Comparison of ENCODE assay signal across 27 mouse cellular contexts in genomic region chrX:52972680-52973079, GRCm38 (mm10). TPM values are rescaled to one million over a fixed set of nuclear protein-coding genes. Genes with fewer than 3 reads are reported as not detected.
DNase-seq lines count a peak whose midpoint lies in the region; ATAC-seq and TF ChIP-seq lines count a peak whose summit lies in the region.
"Had no signal": no experiment of that assay in that cellular context is flagged by ENCODE, and none has a peak within 500 bp of the region (broad histone marks: within the 10 kb centered on the region; RNA-seq: fewer than 3 reads in every experiment).

No protein-coding gene starts in this region.

- no peaks in the 10 kb centered on the region for H3K36me3 ChIP-seq in heart, embryonic 16.5 days (ENCODE audit: control insufficient read depth, insufficient read depth)
- H3K36me3 ChIP-seq in C2C12 (ENCODE audit: control insufficient read depth, insufficient read depth): no peaks in the 10 kb centered on the region
- H3K36me3 ChIP-seq in liver, embryonic 16.5 days (ENCODE audit: control insufficient read depth, insufficient read depth): no peaks in the 10 kb centered on the region
- H3K36me3 ChIP-seq in hindbrain, embryonic 13.5 days: no peaks in the 10 kb centered on the region
- H3K36me3 ChIP-seq: embryonic facial prominence, embryonic 13.5 days; heart, embryonic 10.5 days; heart, embryonic 15.5 days; hindbrain, embryonic 12.5 days had no signal

- intact Hi-C loops in heart, postnatal 36 days (cut with DNase I): no loop called here

- no peak for ATAC-seq in heart, embryonic 16.5 days (replicated peaks; ENCODE audit: extremely low read depth, insufficient read depth, low FRiP score)
- no peak for ATAC-seq in liver, embryonic 16.5 days (ENCODE audit: low read depth)
- no peak for ATAC-seq in hindbrain, embryonic 13.5 days (ENCODE audit: low FRiP score)
- ATAC-seq: activated CD4-positive, CD25-positive, alpha-beta regulatory T cell, adult 4 months; forebrain, embryonic 13.5 days; forebrain, postnatal 0 days; hindbrain, postnatal 0 days; Patski had no signal

- H3K4me3 ChIP-seq in heart, embryonic 16.5 days (ENCODE audit: low read length): no peak overlapping the region
- H3K4me3 ChIP-seq in C2C12 (ENCODE audit: insufficient read depth, poor library complexity, severe bottlenecking): no peak overlapping the region
- no peak overlapping the region for H3K4me3 ChIP-seq in liver, embryonic 16.5 days (ENCODE audit: low read depth, low read length)
- no peak overlapping the region for H3K4me3 ChIP-seq in hindbrain, embryonic 13.5 days
- H3K4me3 ChIP-seq: embryonic facial prominence, embryonic 13.5 days; forebrain, embryonic 13.5 days; gastrocnemius, adult 2 months; heart, embryonic 10.5 days; heart, embryonic 15.5 days; hindbrain, embryonic 12.5 days had no signal

- 87% methylated on average over 1 of the region's 1 CpGs for WGBS in heart, embryonic 16.5 days
- WGBS in liver, embryonic 16.5 days (ENCODE audit: insufficient replicate concordance): 86% methylated on average over 1 of the region's 1 CpGs
- 100% methylated on average over 1 of the region's 1 CpGs for WGBS in hindbrain, embryonic 13.5 days

- no peak overlapping the region for H3K4me2 ChIP-seq in heart, embryonic 16.5 days (ENCODE audit: low read depth, low read length)
- no peak overlapping the region for H3K4me2 ChIP-seq in liver, embryonic 16.5 days (ENCODE audit: low read depth, low read length)
- H3K4me2 ChIP-seq in hindbrain, embryonic 13.5 days: no peak overlapping the region
- H3K4me2 ChIP-seq: embryonic facial prominence, embryonic 13.5 days; forebrain, embryonic 13.5 days; heart, embryonic 15.5 days; hindbrain, embryonic 12.5 days had no signal

- no peak overlapping the region for H3K9ac ChIP-seq in heart, embryonic 16.5 days (ENCODE audit: low read length)
- H3K9ac ChIP-seq in liver, embryonic 16.5 days (ENCODE audit: low read depth, low read length): no peak overlapping the region
- H3K9ac ChIP-seq in hindbrain, embryonic 13.5 days: no peak overlapping the region
- H3K9ac ChIP-seq: embryonic facial prominence, embryonic 13.5 days; forebrain, embryonic 13.5 days; forebrain, postnatal 0 days; heart, embryonic 15.5 days; hindbrain, embryonic 12.5 days had no signal

- DNase-seq in heart, postnatal 36 days: no peak
- DNase-seq in 3134 (ENCODE audit: extremely low read depth, insufficient read length, low spot score) (peak; percentile 6), adipocyte (ENCODE audit: low spot score) (no peak)
- DNase-seq in frontal cortex, postnatal 10 days (ENCODE audit: low spot score in 2 of 2): no peak
- DNase-seq: adrenal gland, adult 2 months; adrenal gland, postnatal 25 days; B cell, adult 2 months; cerebellum, adult 18-20 months; cerebellum, adult 9-11 months; cerebellum, postnatal 36 days; forebrain, postnatal 0 days; gastrocnemius, adult 2 months; gastrocnemius, postnatal 25 days; heart, adult 18-20 months; heart, postnatal 4 days had no signal

- no peaks in the 10 kb centered on the region for H3K9me3 ChIP-seq in heart, embryonic 16.5 days (replicated peaks; ENCODE audit: control insufficient read depth, low read length)
- H3K9me3 ChIP-seq in liver, embryonic 16.5 days (replicated peaks; ENCODE audit: control insufficient read depth, low read length): no peaks in the 10 kb centered on the region
- H3K9me3 ChIP-seq in hindbrain, embryonic 13.5 days: no peaks in the 10 kb centered on the region
- H3K9me3 ChIP-seq: embryonic facial prominence, embryonic 13.5 days; forebrain, embryonic 13.5 days; heart, embryonic 10.5 days; heart, embryonic 15.5 days; hindbrain, embryonic 12.5 days had no signal

- peaks cover 8% of the 10 kb centered on the region for H3K4me1 ChIP-seq in heart, embryonic 16.5 days (ENCODE audit: control insufficient read depth, insufficient read depth, low read length)
- H3K4me1 ChIP-seq in liver, embryonic 16.5 days (ENCODE audit: control insufficient read depth, low read depth, low read length): peaks cover 19% of the 10 kb centered on the region
- no peaks in the 10 kb centered on the region for H3K4me1 ChIP-seq in hindbrain, embryonic 13.5 days (replicated peaks)
- H3K4me1 ChIP-seq: embryonic facial prominence, embryonic 13.5 days; forebrain, embryonic 13.5 days; hindbrain, embryonic 12.5 days had no signal

- TF ChIP-seq CTCF in C2C12 (IDR thresholded peaks at IDR 0.05; ENCODE audit: control insufficient read depth, insufficient read depth, insufficient read length): no peak

- H3K27me3 ChIP-seq in heart, embryonic 16.5 days (ENCODE audit: control insufficient read depth, insufficient read depth, low read length): no peaks in the 10 kb centered on the region
- no peaks in the 10 kb centered on the region for H3K27me3 ChIP-seq in C2C12 (ENCODE audit: control insufficient read depth, insufficient read depth, insufficient read length)
- H3K27me3 ChIP-seq in liver, embryonic 16.5 days (ENCODE audit: control insufficient read depth, insufficient read depth, low read depth, low read length): no peaks in the 10 kb centered on the region
- no peaks in the 10 kb centered on the region for H3K27me3 ChIP-seq in hindbrain, embryonic 13.5 days
- H3K27me3 ChIP-seq: embryonic facial prominence, embryonic 13.5 days; forebrain, embryonic 13.5 days; heart, embryonic 15.5 days; hindbrain, embryonic 12.5 days; Patski had no signal

- H3K27ac ChIP-seq in heart, embryonic 16.5 days (ENCODE audit: low read length): peak overlapping the region; percentile 48; the same call in 1 of the 2 replicates
- H3K27ac ChIP-seq in liver, embryonic 16.5 days (ENCODE audit: low read length): peak overlapping the region; percentile 71; the same call in 1 of the 2 replicates
- H3K27ac ChIP-seq in hindbrain, embryonic 13.5 days: no peak overlapping the region
- H3K27ac ChIP-seq: embryonic facial prominence, embryonic 13.5 days; forebrain, embryonic 13.5 days; gastrocnemius, adult 2 months; heart, embryonic 10.5 days; hindbrain, embryonic 12.5 days; hindbrain, postnatal 0 days had no signal

- H3K79me2 ChIP-seq in C2C12 (ENCODE audit: control insufficient read depth, insufficient read depth): no peaks in the 10 kb centered on the region

- H3K79me3 ChIP-seq in C2C12 (ENCODE audit: low read depth): no peaks in the 10 kb centered on the region

- no peak overlapping the region for H3ac ChIP-seq in C2C12 (ENCODE audit: control insufficient read depth, insufficient read length, low read depth)

TF ChIP-seq in C2C12, 6 proteins besides CTCF, POLR2A, EP300 and RAD21:
- TF ChIP-seq CEBPB (IDR thresholded peaks at IDR 0.05; ENCODE audit: low read depth): peak; percentile 68
- TF ChIP-seq FOSL1 (IDR thresholded peaks at IDR 0.05; ENCODE audit: insufficient read depth, low read length, poor library complexity, severe bottlenecking): no peak

RNA-seq across cellular contexts. Expression of gene Hprt, which starts 15.3 kb away (rescaled TPM):
- polyA plus RNA-seq in heart, embryonic 16.5 days (2015; fragmentation: Nextera tagmentation; extraction: Ambion mirVana): 216 and 264 TPM in 2 replicates
- 10 to 100 TPM; 54.5 to 68.1 TPM for total RNA-seq in heart, postnatal 36 days (2021)
- polyA plus RNA-seq in C2C12 (2012; fragmentation: generic; extraction: Trizol): 57.4 TPM
- 134 and 173 TPM in 2 replicates for polyA plus RNA-seq in liver, embryonic 16.5 days (2015; fragmentation: Nextera tagmentation; extraction: Ambion mirVana)
- polyA plus RNA-seq in hindbrain, embryonic 13.5 days (2015; fragmentation: Nextera tagmentation; extraction: Ambion mirVana): 85.9 and 88.8 TPM in 2 replicates
